Mouse (Mus musculus) embryonic facial prominence, embryonic 13.5 days (tissue): Measurements from ENCODE around the gene Olfr66. TPM values are rescaled to one million over a fixed set of nuclear protein-coding genes. Genes with fewer than 3 reads are reported as not detected.

ENCODE experiments used
- ATAC-seq: fragments of 200-750 bp; cut with Nextera tagmentation; 2 replicates; pipeline ENCODE4 v1.8.0; 2017; ENCODE audit warnings: low read depth; ENCODE audit not compliant: insufficient number of reproducible peaks, insufficient read depth, low FRiP score, low TSS enrichment
- H3K27ac ChIP-seq: fragments of 300-500 bp; sonication (generic); 2 replicates; pipeline ENCODE4 v1.5.1; 2015; ENCODE audit warnings: moderate library complexity, mild to moderate bottlenecking, inconsistent platforms
- H3K27me3 ChIP-seq: fragments of 300-500 bp; sonication (generic); 2 replicates; pipeline ENCODE4 v1.6.1; 2015; ENCODE audit warnings: mild to moderate bottlenecking, inconsistent platforms
- H3K36me3 ChIP-seq: fragments of 300-500 bp; sonication (generic); 2 replicates; pipeline ENCODE4 v1.6.1; 2015; ENCODE audit warnings: mild to moderate bottlenecking, inconsistent platforms
- H3K4me1 ChIP-seq: fragments of 300-500 bp; sonication (generic); 2 replicates; pipeline ENCODE4 v1.6.1; 2015; ENCODE audit warnings: inconsistent platforms
- H3K4me2 ChIP-seq: fragments of 300-500 bp; sonication (generic); 2 replicates; pipeline ENCODE4 v1.6.1; 2015; ENCODE audit warnings: moderate library complexity, mild to moderate bottlenecking, inconsistent platforms
- H3K4me3 ChIP-seq: fragments of 300-500 bp; sonication (generic); 2 replicates; pipeline ENCODE4 v1.5.1; 2015; ENCODE audit warnings: mild to moderate bottlenecking, inconsistent platforms
- H3K9ac ChIP-seq: fragments of 300-500 bp; sonication (generic); 2 replicates; pipeline ENCODE4 v1.6.1; 2015; ENCODE audit warnings: mild to moderate bottlenecking, inconsistent platforms
- H3K9me3 ChIP-seq: fragments of 300-500 bp; sonication (generic); 2 replicates; pipeline ENCODE4 v1.6.1; 2016; ENCODE audit warnings: inconsistent platforms
- WGBS: fragments of 180-500 bp; shearing (Covaris S2); methylation state at CpG from one replicate; pipeline ENCODE4 v1.1.7; 2015; ENCODE audit warnings: mixed read lengths; 5-methylcytosine and 5-hydroxymethylcytosine counted together
- polyA plus RNA-seq: library from polyadenylated mRNA; unstranded; fragments of >200 nt; fragmentation: Nextera tagmentation; extraction: Ambion mirVana; gene quantifications from 2 replicates; pipeline ENCODE4 v1.2.1, GENCODE M21; 2015

Gene Olfr66
- polyA plus RNA-seq, 1 experiment from 2014 or later, result not detected

DNA sequence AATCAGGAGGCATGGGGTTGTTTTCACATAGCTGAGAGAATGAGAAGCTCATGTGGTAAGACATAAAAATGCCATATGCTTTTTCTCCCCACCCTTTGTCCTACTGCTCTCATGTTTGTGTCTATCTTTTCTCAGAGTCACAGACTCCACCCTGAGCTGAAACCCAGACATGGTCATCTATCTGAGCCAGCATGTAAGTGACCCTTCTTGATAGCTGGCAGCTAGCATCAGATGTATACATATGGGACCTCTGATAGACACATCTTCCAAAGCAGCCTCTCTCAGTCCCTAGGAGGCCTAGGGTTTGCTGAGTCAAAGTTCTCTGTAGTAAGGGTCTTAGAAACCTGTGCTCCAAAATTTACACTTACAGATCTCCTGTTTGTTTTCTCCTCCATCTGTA is 20.3 kb downstream of the Olfr66 start:
- Histone ChIP-seq H3K36me3 (no peaks in the 10 kb centered on the region), H3K27ac (no peak overlapping the region), H3K9ac (no peak overlapping the region), H3K4me3 (no peak overlapping the region), H3K4me1 (no peaks in the 10 kb centered on the region), H3K4me2 (no peak overlapping the region), H3K27me3 (no peaks in the 10 kb centered on the region), H3K9me3 (no peaks in the 10 kb centered on the region)
- no peak for ATAC-seq

GRCm38 (mm10) chr7:103861531-103861930 is 24.5 kb downstream of the Olfr66 start:
- Histone ChIP-seq H3K9ac (no peak overlapping the region), H3K9me3 (no peaks in the 10 kb centered on the region), H3K36me3 (no peaks in the 10 kb centered on the region), H3K27me3 (no peaks in the 10 kb centered on the region), H3K4me1 (no peaks in the 10 kb centered on the region), H3K4me3 (no peak overlapping the region), H3K27ac (no peak overlapping the region), H3K4me2 (no peak overlapping the region)
- 82% methylated on average over 3 of the region's 3 CpGs for WGBS
- ATAC-seq, result no peak

DNA sequence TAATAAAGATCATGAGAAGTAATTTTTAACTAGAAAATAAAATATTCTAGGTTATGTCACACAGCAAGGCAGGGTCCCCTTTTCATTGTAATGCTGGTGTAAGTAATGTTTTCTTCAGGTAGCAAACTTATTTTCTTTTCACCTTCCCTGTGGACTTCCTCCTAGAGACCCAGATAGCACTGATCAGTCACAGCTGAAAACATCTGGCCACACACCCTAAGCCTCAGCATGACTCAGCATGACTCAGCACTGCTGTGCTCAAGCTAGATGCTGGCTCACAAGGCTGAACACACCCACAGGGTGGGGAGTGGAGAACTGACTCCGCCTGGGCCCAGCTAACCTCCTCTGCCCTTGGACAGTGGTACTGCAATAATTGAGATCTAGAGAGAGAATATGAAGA is 25.2 kb downstream of the Olfr66 start:
- Histone ChIP-seq H3K4me3 (no peak overlapping the region), H3K36me3 (no peaks in the 10 kb centered on the region), H3K9ac (no peak overlapping the region), H3K27me3 (no peaks in the 10 kb centered on the region), H3K4me1 (no peaks in the 10 kb centered on the region), H3K4me2 (no peak overlapping the region), H3K27ac (no peak overlapping the region), H3K9me3 (no peaks in the 10 kb centered on the region)
- WGBS, result 52% methylated on average over 1 of the region's 1 CpGs
- ATAC-seq, result no peak

DNA sequence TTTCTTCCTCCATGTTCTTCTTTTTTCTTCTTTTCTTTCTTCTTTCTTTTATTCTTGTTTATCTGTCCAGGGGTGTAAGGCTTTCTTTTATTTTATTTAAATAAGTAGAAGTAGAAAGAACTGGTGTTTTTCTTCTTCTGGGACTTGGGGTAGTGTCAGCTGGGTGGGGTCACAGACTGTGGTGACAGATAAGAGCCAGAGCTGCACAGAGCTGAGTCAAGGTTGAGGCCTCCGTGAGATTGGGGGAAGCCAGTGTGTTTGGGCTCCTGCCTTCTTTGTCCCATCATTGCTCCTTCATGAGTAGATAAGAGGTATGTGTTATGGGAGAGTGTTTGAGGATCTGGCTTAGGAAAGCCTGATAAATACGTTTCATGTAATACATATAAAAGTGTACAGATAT is 27.0 kb downstream of the Olfr66 start:
- no peak overlapping the region for H3K4me2 ChIP-seq
- no peaks in the 10 kb centered on the region for H3K27me3 ChIP-seq
- 69% methylated on average over 2 of the region's 2 CpGs for WGBS
- no peak for ATAC-seq
- no peaks in the 10 kb centered on the region for H3K4me1 ChIP-seq
- H3K4me3 ChIP-seq, result no peak overlapping the region
- no peak overlapping the region for H3K27ac ChIP-seq
- no peaks in the 10 kb centered on the region for H3K9me3 ChIP-seq
- H3K36me3 ChIP-seq, result no peaks in the 10 kb centered on the region
- H3K9ac ChIP-seq, result no peak overlapping the region

DNA sequence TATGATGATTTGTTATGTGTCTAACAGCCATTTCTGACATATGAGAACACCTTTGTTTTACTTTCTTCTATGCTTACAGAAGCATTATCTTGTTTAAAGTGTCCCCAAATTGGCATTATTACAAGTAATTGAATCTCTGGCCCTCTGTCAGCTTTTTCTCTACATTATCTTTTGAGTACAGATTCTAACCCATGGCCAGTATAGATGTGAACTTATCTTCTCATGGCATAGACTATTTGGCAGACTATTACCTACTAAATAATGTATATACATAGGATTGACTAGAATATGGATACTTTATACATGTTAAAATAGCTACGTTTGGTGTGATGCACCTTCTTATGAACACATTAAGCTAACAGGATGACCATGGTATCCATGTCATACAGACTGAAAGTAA is 31.4 kb downstream of the Olfr66 start:
- H3K27me3 ChIP-seq, result no peaks in the 10 kb centered on the region
- no peak for ATAC-seq
- H3K4me2 ChIP-seq, result no peak overlapping the region
- no peaks in the 10 kb centered on the region for H3K9me3 ChIP-seq
- no peaks in the 10 kb centered on the region for H3K4me1 ChIP-seq
- no peak overlapping the region for H3K9ac ChIP-seq
- H3K36me3 ChIP-seq, result no peaks in the 10 kb centered on the region
- no peak overlapping the region for H3K27ac ChIP-seq
- no peak overlapping the region for H3K4me3 ChIP-seq
- WGBS, result 58% methylated on average over 1 of the region's 1 CpGs

GRCm38 (mm10) chr7:103853090-103853489 is 33.0 kb downstream of the Olfr66 start, which contains the start of gene Hbb-y:
Gene Hbb-y, minus strand, starts transcription at chr7:103853216.
- H3K27me3 ChIP-seq, result no peaks in the 10 kb centered on the region
- H3K36me3 ChIP-seq, result no peaks in the 10 kb centered on the region
- no peak within 1 kb of the TSS for H3K4me2 ChIP-seq
- no peak within 1 kb of the TSS for H3K9ac ChIP-seq
- H3K27ac ChIP-seq, result no peak within 1 kb of the TSS
- 71% methylated on average over 2 of the region's 2 CpGs for WGBS
- no peak for ATAC-seq
- no peak within 1 kb of the TSS for H3K4me3 ChIP-seq
- H3K9me3 ChIP-seq, result no peaks in the 10 kb centered on the region
- H3K4me1 ChIP-seq, result no peaks in the 10 kb centered on the region

- Histone ChIP-seq H3K27ac (no peak overlapping the region), H3K27me3 (no peaks in the 10 kb centered on the region), H3K4me1 (no peaks in the 10 kb centered on the region), H3K4me3 (no peak overlapping the region), H3K9me3 (no peaks in the 10 kb centered on the region), H3K9ac (no peak overlapping the region), H3K36me3 (no peaks in the 10 kb centered on the region), H3K4me2 (no peak overlapping the region)
- no peak for ATAC-seq
- 62% methylated on average over 2 of the region's 2 CpGs for WGBS
Measured at GRCm38 (mm10) chr7:103844525-103845325, 41.3 kb downstream of the Olfr66 start.

DNA sequence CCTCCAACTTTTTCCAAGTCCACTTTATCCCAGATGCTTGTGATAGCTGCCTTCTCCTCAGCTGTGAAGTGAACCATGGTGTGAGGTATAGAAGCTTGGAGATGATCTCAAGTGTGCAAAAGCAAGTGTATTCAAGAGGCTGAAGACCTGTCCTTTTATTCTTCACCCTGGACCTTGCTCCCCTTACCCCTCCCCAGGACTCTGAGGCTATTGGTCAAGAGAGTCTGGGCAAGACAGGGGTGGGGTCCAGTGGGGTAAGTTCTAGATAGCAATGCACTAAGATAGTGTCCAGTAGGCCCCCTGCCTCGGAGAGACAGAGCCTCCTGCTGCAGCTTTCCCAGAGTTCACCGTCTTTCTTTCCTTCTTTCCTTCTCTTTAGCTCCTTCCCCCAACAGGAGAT is 43.0 kb downstream of the Olfr66 start, which contains the start of gene Hbb-bh1:
Gene Hbb-bh1 (minus strand): TSS at position 131 of the 400 bp plus-strand sequence.
- Histone ChIP-seq H3K9me3 (no peaks in the 10 kb centered on the region), H3K36me3 (no peaks in the 10 kb centered on the region), H3K27me3 (no peaks in the 10 kb centered on the region), H3K27ac (no peak within 1 kb of the TSS), H3K4me2 (no peak within 1 kb of the TSS), H3K4me1 (no peaks in the 10 kb centered on the region), H3K4me3 (no peak within 1 kb of the TSS), H3K9ac (no peak within 1 kb of the TSS)
- WGBS, result 84% methylated on average over 2 of the region's 2 CpGs
- no peak for ATAC-seq

DNA sequence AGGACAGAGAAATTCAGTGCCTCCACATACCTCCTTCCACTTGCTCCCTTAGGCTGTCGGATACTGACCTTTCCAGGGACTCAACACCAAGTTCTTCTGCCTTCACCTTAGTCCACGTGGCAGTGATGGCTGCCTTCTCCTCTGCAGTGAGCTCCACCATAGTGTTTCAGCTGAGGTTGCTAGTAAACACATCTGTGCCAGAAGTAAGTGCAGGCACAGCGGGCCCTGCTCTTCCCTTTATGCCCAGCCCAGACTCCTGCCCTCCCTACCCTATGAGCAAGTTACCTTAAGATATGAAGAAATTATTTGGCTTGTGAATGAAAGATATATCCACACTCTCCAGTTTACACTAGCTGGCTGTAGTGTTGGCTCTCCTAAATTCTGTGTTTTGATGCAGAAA is 45.8 kb downstream of the Olfr66 start, which contains the start of gene Hbb-bh2:
Gene Hbb-bh2 (minus strand): TSS at position 253 of the 400 bp plus-strand sequence.
- no peaks in the 10 kb centered on the region for H3K27me3 ChIP-seq
- no peak within 1 kb of the TSS for H3K4me3 ChIP-seq
- no peak within 1 kb of the TSS for H3K9ac ChIP-seq
- H3K27ac ChIP-seq, result no peak within 1 kb of the TSS
- no peaks in the 10 kb centered on the region for H3K36me3 ChIP-seq
- no peaks in the 10 kb centered on the region for H3K9me3 ChIP-seq
- 67% methylated on average over 3 of the region's 3 CpGs for WGBS
- no peak within 1 kb of the TSS for H3K4me2 ChIP-seq
- ATAC-seq, result no peak
- H3K4me1 ChIP-seq, result no peaks in the 10 kb centered on the region

Other genes with a start within 250 kb of the Olfr66 start
- gene Olfr622, start 243.6 kb downstream of the Olfr66 start, polyA plus RNA-seq, result 0.18 and 0.22 TPM in 2 replicates
- gene Olfr623, start 222.6 kb downstream of the Olfr66 start, polyA plus RNA-seq, result not detected in 2 replicates
- 0.07 and 0.08 TPM in 2 replicates for gene Olfr624, start 215.1 kb downstream of the Olfr66 start, polyA plus RNA-seq
- not detected in 2 replicates for gene Olfr625-ps1, start 203.5 kb downstream of the Olfr66 start, polyA plus RNA-seq
- not detected in 2 replicates for gene Olfr243, start 171.6 kb downstream of the Olfr66 start, polyA plus RNA-seq
- gene Olfr628, start 155.9 kb downstream of the Olfr66 start, polyA plus RNA-seq, result not detected in 2 replicates
- gene Olfr629, start 141.3 kb downstream of the Olfr66 start, polyA plus RNA-seq, result not detected in 2 replicates
- gene Olfr630, start 128.9 kb downstream of the Olfr66 start, polyA plus RNA-seq, result not detected in 2 replicates
- gene Olfr69, start 114.7 kb downstream of the Olfr66 start, polyA plus RNA-seq, result not detected in 2 replicates
- not detected in 2 replicates for gene Olfr68, start 106.6 kb downstream of the Olfr66 start, polyA plus RNA-seq
- not detected in 2 replicates for gene Olfr67, start 94.4 kb downstream of the Olfr66 start, polyA plus RNA-seq
- 1,311 and 2,074 TPM in 2 replicates for gene Hbb-bt, start 72.3 kb downstream of the Olfr66 start, polyA plus RNA-seq
- 2,604 and 4,415 TPM in 2 replicates for gene Hbb-bs, start 58.2 kb downstream of the Olfr66 start, polyA plus RNA-seq
- gene Hbb-bh2, start 45.7 kb downstream of the Olfr66 start, polyA plus RNA-seq, result not detected in 2 replicates
- 46.9 and 96.8 TPM in 2 replicates for gene Hbb-bh1, start 43.1 kb downstream of the Olfr66 start, polyA plus RNA-seq
- gene Hbb-y, start 33.0 kb downstream of the Olfr66 start, polyA plus RNA-seq, result 5,482 and 5,510 TPM in 2 replicates
- gene Olfr64, start 8.2 kb upstream of the Olfr66 start, polyA plus RNA-seq, result not detected in 2 replicates
- gene Olfr65, start 17.2 kb upstream of the Olfr66 start, polyA plus RNA-seq, result not detected in 2 replicates
- not detected in 2 replicates for gene Olfr631, start 42.6 kb upstream of the Olfr66 start, polyA plus RNA-seq
- not detected in 2 replicates for gene Olfr632, start 48.1 kb upstream of the Olfr66 start, polyA plus RNA-seq
- gene Olfr633, start 58.2 kb upstream of the Olfr66 start, polyA plus RNA-seq, result not detected in 2 replicates
- gene Olfr635, start 84.9 kb upstream of the Olfr66 start, polyA plus RNA-seq, result 0.03 TPM in 1 of 2 replicates, not detected in the other
- gene Olfr638, start 112.5 kb upstream of the Olfr66 start, polyA plus RNA-seq, result not detected in 2 replicates
- 0.04 and 0.06 TPM in 2 replicates for gene Olfr639, start 131.1 kb upstream of the Olfr66 start, polyA plus RNA-seq
- gene Olfr640, start 139.3 kb upstream of the Olfr66 start, polyA plus RNA-seq, result not detected in 2 replicates
- not detected in 2 replicates for gene Olfr641, start 149.2 kb upstream of the Olfr66 start, polyA plus RNA-seq
- not detected in 2 replicates for gene Olfr642, start 166.4 kb upstream of the Olfr66 start, polyA plus RNA-seq
- not detected in 2 replicates for gene 4930516K23Rik, start 175.2 kb upstream of the Olfr66 start, polyA plus RNA-seq
- gene Olfr644, start 185.6 kb upstream of the Olfr66 start, polyA plus RNA-seq, result not detected in 2 replicates
- not detected in 2 replicates for gene Olfr645, start 199.2 kb upstream of the Olfr66 start, polyA plus RNA-seq
- not detected in 2 replicates for gene Olfr646, start 218.6 kb upstream of the Olfr66 start, polyA plus RNA-seq
- gene Ubqln5, start 243.6 kb upstream of the Olfr66 start, polyA plus RNA-seq, result 0.21 TPM in 1 of 2 replicates, not detected in the other